Mouse (Mus musculus) C2C12 (cell line): ENCODE results near the gene Upk1b.

ENCODE experiments used
- CEBPB ChIP-seq: IDR thresholded peaks from one replicate; pipeline ENCODE4 v1.6.1; 2011; ENCODE audit warnings: low read depth, mild to moderate bottlenecking, control low read depth, moderate library complexity
- CTCF ChIP-seq: IDR thresholded peaks from one replicate; pipeline ENCODE4 v1.5.1; 2011; ENCODE audit not compliant: control insufficient read depth, insufficient read depth, insufficient read length
- MAX ChIP-seq: IDR thresholded peaks from one replicate; pipeline ENCODE4 v1.6.1; 2011; ENCODE audit warnings: mild to moderate bottlenecking, control low read depth
- MYOD1 ChIP-seq: IDR thresholded peaks from one replicate; pipeline ENCODE4 v1.6.1; 2011; ENCODE audit warnings: low read depth; ENCODE audit not compliant: control insufficient read depth, insufficient read length
- MYOG ChIP-seq: IDR thresholded peaks from one replicate; pipeline ENCODE4 v1.6.1; 2011; ENCODE audit not compliant: control insufficient read depth, insufficient read length; ENCODE audit errors: extremely low read depth
- USF1 ChIP-seq: IDR thresholded peaks from one replicate; pipeline ENCODE4 v1.6.1; 2011; ENCODE audit warnings: low read depth, mild to moderate bottlenecking, control low read depth, moderate library complexity

- no peak for TF ChIP-seq MAX
- TF ChIP-seq USF1, result no peak
- TF ChIP-seq CEBPB, result no peak
- no peak for TF ChIP-seq CTCF
- TF ChIP-seq MYOG, result no peak
- no peak for TF ChIP-seq MYOD1
These were observed 44.5 kb downstream of the Upk1b start for GRCm38 (mm10) chr16:38755452-38756176.
